Mouse (Mus musculus): Measurements from ENCODE around the gene Rae1. TPM values are rescaled to one million over a fixed set of nuclear protein-coding genes. Genes with fewer than 3 reads are reported as not detected.

Gene Rae1
- total RNA-seq, 2 experiments from 2014 or later: 75.3 to 83.2 TPM

DNA sequence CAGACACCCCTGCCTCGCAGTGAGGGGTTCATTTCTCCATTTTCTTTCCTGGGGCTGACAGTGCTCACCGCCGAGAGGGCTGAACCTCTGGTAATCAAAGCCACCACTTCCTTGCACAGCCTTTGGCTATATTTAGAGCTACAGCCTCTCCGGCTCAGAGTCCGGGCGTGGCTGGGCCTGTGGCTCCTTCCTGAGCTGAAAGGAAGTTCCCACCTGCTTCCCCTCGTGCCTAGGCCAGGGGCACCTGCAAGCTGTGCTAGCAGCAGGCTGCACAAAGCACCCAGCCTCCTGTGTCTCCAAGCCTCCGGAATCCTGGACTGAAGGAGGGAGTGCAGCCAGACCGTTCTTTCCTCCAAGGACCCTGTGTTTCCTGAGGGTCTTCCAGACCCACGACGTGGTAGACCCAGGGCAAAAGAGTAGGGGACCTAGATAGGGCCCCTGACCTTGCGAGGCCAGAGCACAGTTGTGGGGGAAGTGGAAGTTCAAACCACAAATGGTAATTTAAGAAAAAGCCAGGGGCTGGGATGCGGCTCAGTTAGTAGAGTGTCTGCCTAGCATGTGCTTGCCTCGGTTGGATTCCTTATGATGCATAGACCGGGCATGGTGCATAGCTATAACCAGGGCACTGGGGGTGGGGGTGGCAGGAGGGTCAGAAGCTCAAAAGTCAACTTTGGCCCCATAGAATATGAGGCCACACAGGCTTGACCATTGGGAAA is 46.8 kb downstream of the Rae1 start:
- DNase-seq (ENCODE audit: low spot score in 2 of 2): no peak

- DNase-seq (ENCODE audit: low spot score in 2 of 2): no peak
Observed at GRCm38 (mm10) chr2:173047471-173047870, 47.6 kb downstream of the Rae1 start.

GRCm38 (mm10) chr2:173048041-173048745 is 48.3 kb downstream of the Rae1 start:
- peak in 1 of 2 experiments; percentile 8 for DNase-seq (ENCODE audit: low spot score in 2 of 2)

DNA sequence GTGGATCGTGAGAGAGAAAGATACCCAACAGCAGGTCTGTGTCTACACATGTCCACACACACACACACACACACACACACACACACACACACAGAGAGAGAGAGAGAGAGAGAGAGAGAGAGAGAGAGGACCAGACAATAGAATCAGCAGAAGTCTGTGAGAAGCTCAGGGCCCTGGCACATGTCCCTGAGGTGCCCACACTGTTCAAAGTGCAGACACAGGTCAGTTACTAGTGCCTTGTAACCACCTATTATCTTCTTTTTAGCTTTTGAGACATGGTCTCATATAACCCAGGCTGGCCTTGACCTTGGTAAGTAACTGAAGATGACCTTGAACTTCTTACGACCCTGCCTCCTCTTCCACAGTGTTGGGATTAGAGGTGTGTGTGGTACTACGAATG is 49.3 kb downstream of the Rae1 start:
- peak in 1 of 2 experiments; percentile 8 for DNase-seq (ENCODE audit: low spot score in 2 of 2)

DNA sequence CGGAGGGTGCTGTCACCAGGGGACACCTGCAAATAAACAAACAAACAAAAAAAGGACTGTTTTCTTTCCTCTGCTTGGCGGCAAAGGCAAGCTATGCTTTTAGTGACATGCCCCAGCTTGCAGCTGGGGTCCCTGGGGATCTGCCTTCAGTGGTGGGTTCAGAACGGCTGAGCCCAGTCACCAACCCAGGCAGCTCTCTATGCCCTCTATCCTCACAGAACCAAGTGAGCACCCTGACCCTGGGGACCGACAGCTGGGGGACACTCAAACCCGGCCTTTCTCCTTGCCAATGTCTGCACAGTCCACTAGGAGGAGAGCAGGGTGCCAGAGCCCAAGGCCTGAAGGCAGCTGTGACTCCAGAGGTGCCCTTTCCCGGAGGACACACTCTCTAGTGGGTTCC is 49.9 kb downstream of the Rae1 start:
- no peak for DNase-seq (ENCODE audit: low spot score in 2 of 2)

DNA sequence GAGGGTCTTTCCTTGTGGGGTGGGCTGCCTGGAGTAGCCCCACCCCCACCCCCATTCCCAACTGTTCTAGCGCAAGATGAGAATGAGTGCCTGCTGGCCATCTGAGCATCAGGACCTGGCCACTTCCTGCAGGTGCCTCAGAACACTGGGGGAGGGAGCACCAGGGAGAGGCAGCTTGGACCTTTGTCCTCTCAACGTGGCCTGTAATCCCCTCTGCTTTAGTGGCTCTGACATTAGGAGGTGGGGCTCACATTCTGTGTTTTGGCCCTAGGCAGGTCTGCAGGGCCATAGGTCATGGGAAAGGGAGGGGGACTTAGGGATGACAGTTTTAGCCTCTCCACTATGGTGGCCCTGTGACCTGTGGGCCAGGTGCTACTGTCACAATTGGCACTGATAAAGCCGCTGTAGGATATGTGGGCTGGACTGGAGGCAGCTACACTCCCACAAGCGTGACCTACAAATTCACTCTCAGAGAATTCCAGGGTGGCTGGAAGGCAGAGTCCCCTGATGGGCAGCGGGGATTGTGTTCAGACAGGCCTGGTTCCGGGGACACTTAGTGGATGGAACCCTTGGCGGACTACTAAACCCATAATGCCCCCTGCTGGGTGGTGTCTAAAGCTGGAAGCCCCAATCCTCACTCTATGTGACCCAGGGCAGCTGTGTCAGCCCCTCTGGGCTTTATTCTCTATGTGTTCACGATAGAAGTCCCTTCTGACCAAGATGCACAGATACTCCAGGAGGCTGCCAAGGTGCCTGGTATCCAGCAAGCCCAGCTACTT is 50.9 kb downstream of the Rae1 start:
- DNase-seq (ENCODE audit: low spot score in 2 of 2): no peak

GRCm38 (mm10) chr2:173052881-173053280 is 53.0 kb downstream of the Rae1 start:
- DNase-seq (ENCODE audit: low spot score in 2 of 2): no peak

DNA sequence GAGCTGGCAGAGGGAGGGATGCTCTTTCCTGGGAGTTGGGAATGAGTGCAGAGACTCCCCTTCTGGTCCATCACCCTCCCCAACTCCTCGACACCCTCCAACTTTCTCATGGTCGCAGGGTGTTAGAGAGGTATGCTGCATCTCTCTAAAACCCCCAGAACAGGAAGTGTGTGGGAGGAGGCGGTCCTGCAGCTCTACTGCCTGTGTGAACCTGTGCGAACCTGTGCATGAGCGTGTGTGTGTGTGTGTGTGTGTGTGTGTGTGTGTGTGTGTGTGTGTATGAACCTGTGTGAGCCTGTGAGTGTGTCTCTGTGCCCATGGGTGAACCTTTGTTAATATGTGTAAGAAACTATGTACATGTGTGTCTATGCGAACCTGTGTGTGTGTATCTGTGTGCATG is 53.9 kb downstream of the Rae1 start:
- DNase-seq (ENCODE audit: low spot score in 2 of 2): no peak

DNA sequence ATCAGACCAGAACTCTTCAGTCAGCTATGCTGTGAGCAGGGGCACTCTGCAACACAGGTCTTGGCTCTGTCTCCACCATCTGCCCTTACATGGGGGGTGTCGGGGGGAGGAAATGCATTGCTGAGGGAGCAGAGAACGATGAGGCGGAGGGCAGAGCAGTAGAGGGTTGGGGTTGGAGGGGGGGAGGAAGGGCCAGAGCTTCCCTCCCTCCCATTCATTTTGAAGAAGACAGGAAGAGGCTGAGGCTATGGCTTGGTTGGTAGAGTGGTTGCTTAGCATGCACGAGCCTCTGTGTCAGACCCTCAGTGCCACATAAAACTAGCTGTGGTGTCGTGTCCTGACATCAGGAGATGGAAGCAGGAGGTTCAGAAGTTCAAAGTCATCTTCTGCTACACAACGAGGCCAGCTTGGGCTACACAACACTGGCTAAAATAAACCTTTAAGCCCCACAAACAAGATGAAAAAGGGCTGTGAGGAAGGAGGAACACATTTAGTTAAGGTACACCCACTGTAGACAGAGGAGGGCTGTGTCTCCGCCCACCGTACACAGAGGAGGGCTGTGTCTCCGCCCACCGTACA is 56.5 kb downstream of the Rae1 start:
- no peak for DNase-seq (ENCODE audit: low spot score in 2 of 2)

DNA sequence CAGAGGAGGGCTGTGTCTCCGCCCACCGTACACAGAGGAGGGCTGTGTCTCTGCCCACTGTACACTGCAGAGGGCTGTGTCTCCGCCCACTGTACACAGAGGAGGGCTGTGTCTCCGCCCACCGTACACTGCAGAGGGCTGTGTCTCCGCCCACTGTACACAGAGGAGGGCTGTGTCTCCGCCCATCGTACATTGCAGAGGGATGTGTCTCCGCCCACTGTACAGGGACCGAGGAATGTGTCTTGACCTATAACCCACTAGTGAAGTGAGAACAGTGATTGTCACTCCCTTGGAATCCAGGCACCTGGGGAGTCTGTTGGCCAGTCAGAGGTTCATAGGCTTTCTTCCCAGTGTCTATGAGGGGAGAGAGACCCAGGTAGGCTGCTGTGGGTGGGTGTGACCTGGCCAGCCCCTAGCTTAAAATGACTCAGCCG is 57.0 kb downstream of the Rae1 start:
- DNase-seq (ENCODE audit: low spot score in 2 of 2): no peak

DNA sequence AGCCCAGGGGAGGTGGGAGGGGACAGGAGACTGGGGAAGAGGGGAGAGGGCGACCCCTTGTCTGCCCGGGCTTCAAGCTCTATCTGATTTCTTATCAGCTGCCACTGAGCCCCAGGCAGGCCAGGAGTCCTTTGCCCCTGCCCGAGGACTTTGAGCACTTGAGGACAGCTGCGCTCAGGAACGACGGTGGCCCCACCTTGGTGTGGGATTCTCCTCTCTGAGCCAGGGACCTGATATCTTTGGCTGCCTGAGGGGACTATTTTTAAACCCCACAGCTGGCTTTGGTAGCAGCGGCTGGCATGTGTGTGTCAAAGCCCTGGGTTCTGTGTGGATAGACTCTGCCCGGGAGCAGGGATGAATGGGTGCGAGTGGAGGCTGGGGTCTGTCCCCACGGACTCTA is 57.7 kb downstream of the Rae1 start:
- DNase-seq (ENCODE audit: low spot score in 2 of 2): no peak

DNA sequence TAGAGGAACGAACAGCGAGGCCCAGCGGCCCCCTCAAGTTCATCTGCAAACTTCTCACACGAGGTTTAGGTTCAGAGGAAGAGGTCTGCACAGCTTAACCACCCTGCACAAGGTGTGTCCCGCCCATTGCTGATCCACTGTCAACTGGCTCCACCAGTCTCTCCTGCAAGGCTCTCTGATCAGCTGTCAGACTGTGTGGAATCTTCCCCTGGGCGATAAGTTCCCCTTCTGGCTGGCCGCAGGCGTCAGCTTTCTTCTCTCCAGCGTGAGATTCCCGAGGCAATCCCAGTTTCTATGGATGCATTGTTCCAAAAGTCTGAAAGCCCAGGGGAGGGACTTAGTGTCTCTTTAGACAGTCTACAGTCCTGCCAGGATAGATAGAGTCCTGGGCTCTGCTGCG is 58.3 kb downstream of the Rae1 start:
- DNase-seq (ENCODE audit: low spot score in 2 of 2): peak in 1 of 2 experiments; percentile 8

DNA sequence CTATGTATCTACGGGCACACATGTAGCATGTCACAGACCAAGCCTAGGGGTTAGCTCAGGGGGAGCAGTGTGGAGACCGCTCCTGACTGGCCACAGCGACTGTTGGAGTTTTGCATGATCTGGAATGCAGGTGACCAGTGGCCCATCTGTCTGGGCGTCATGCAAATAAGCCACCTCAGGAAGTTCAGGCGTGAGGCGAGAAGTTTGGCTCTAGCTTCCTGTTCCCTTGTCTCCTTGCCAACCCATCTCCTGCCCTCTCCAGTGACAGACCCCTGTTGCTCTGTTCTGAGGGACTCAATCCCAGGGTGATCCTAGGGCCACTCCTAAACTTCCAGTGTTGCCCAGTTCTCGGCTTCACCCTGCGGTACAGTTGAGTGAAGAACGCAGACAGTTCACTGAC is 60.5 kb downstream of the Rae1 start:
- DNase-seq (ENCODE audit: low spot score in 2 of 2): no peak

DNA sequence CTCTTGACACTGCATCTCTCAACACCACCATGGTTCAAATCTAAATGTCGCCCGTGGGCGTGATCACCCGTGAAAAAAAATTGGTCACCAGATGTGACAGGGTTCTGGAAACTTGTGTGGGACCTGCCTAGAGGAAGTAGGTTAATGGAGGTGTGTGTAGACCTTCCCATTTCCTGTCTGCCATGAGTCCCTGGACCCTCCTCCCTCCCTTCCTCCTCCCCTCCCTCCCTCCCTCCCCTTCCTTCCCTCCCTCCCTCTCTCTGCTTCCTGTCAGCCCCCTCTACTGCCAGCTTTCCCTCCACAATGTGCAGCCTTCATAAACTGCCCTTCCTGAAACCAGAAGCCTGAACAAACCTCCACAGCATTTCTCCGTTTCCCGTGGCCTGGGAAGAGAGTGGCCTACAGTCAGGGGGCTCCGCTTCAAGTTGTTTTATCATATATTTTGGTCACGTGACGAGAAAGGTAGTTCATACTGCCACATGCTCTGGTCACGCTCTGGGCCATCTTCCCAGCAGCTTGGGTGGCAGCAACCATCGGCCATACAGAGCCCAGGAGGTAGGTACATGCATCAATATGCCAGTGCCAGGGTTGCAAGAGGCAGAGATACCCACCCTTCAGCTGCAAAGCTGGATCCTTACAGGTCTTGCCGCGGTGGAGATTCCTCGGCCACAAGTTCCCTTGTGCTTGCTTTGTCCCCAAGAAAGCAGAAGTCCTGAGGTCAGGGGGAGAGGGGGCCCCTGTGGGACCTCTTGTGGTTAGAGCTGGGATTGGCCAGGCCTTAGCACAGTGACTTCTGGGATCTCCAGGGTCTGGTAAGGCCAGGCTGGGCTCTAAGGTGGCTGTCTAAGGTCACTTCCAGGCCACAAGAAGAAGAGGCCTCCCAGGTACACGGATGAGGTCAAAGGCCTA is 61.8 kb downstream of the Rae1 start:
- peak; percentile 25 to 30 for DNase-seq (ENCODE audit: low spot score in 2 of 2)

GRCm38 (mm10) chr2:173063219-173063618 is 63.3 kb downstream of the Rae1 start:
- no peak for DNase-seq (ENCODE audit: low spot score in 2 of 2)

DNA sequence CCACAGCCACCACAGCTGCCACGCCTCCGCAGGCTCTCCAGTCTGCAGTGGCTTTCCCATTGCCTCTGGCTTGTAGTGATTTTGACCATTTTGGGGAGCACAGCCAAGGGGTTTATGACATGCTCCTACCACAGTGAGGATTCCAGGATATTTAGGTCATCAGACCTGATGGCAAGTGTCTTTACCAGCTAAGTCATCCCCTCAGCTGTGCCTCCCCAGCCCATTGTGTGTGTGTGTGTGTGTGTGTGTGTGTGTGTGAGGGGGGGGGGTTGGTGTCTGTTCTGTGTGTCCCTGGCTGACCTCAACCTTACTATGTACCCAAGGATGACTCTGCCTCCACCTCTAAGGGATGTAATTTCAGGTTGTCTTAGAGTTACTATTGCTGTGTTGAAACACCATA is 64.9 kb downstream of the Rae1 start:
- no peak for DNase-seq (ENCODE audit: low spot score in 2 of 2)
